Mouse (Mus musculus) lung, postnatal 0 days (tissue): Measurements from ENCODE around the gene Creld2. TPM values are rescaled to one million over a fixed set of nuclear protein-coding genes. Genes with fewer than 3 reads are reported as not detected.
A peak's percentile ranks its signal among the peaks of the same experiment; 100 is the strongest.

Experiments
- ATAC-seq: fragments of 200-750 bp; cut with Nextera tagmentation; 2 replicates; pipeline ENCODE4 v1.8.0; 2017; ENCODE audit warnings: moderate library complexity
- DNase-seq: peaks from one replicate; pipeline ENCODE4 v3.0.0-alpha.2; 2016; ENCODE audit warnings: low spot score
- H3K27ac ChIP-seq: fragments of 300-500 bp; sonication (generic); 2 replicates; pipeline ENCODE4 v1.5.1; 2014; ENCODE audit warnings: antibody characterized with exemption, mild to moderate bottlenecking, low read length, mixed read lengths
- H3K27me3 ChIP-seq: fragments of 300-500 bp; sonication (generic); replicated peaks from 2 replicates; pipeline ENCODE4 v1.6.1; 2014; ENCODE audit warnings: low read length, mixed read lengths; ENCODE audit not compliant: insufficient read depth
- H3K36me3 ChIP-seq: fragments of 300-500 bp; sonication (generic); 2 replicates; pipeline ENCODE4 v1.6.1; 2014; ENCODE audit warnings: low read length, mixed read lengths; ENCODE audit not compliant: insufficient read depth
- H3K4me1 ChIP-seq: fragments of 300-500 bp; sonication (generic); 2 replicates; pipeline ENCODE4 v1.6.1; 2014; ENCODE audit warnings: antibody characterized with exemption, low read depth, low read length, mixed read lengths; ENCODE audit not compliant: insufficient read depth
- H3K4me2 ChIP-seq: fragments of 300-500 bp; sonication (generic); replicated peaks from 2 replicates; pipeline ENCODE4 v1.6.1; 2014; ENCODE audit warnings: low read depth, mild to moderate bottlenecking, low read length, moderate library complexity, mixed read lengths
- H3K4me3 ChIP-seq: fragments of 300-500 bp; sonication (generic); 2 replicates; pipeline ENCODE4 v1.5.1; 2014; ENCODE audit warnings: low read depth, low read length
- H3K9ac ChIP-seq: fragments of 300-500 bp; sonication (generic); replicated peaks from 2 replicates; pipeline ENCODE4 v1.6.1; 2014; ENCODE audit warnings: low read depth, mild to moderate bottlenecking
- H3K9me3 ChIP-seq: fragments of 300-500 bp; sonication (generic); 2 replicates; pipeline ENCODE4 v1.6.1; 2016; ENCODE audit warnings: low read length, mixed read lengths
- CTCF ChIP-seq: IDR thresholded peaks from 2 replicates; pipeline ENCODE4 v1.5.1; 2016; ENCODE audit warnings: antibody characterized with exemption, mild to moderate bottlenecking
- EP300 ChIP-seq: IDR thresholded peaks from 2 replicates; pipeline ENCODE4 v1.6.1; 2016; ENCODE audit warnings: antibody characterized with exemption, mild to moderate bottlenecking, control low read depth
- WGBS: fragments of 180-500 bp; shearing (Covaris S2); extraction: QIAGEN DNeasy Blood & Tissue Kit; methylation state at CpG from one replicate; pipeline ENCODE4 v1.1.7; 2014; 5-methylcytosine and 5-hydroxymethylcytosine counted together
- polyA plus RNA-seq: library from polyadenylated mRNA; unstranded; fragments of >200 nt; fragmentation: Nextera tagmentation; extraction: Ambion mirVana; gene quantifications from 2 replicates; pipeline ENCODE4 v1.2.1, GENCODE M21; 2015

The Creld2 gene
- polyA plus RNA-seq, 1 experiment from 2014 or later, result 62.6 TPM

GRCm38 (mm10) chr15:88863695-88864231, 44.3 kb downstream of the Creld2 start:
- peak; percentile 99 for DNase-seq
- peak overlapping the region; percentile 82 for H3K4me2 ChIP-seq
- no peaks in the 10 kb centered on the region for H3K9me3 ChIP-seq
- ATAC-seq, result peak; percentile 60
- H3K4me1 ChIP-seq, result peaks cover 30% of the 10 kb centered on the region
- peak overlapping the region; percentile 95 for H3K4me3 ChIP-seq
- peaks cover 9% of the 10 kb centered on the region; the same call in 1 of the 2 replicates for H3K36me3 ChIP-seq
- WGBS, result under 1% methylated on average over 23 of the region's 39 CpGs
- H3K9ac ChIP-seq, result peak overlapping the region; percentile 98
- peak; percentile 18; the same call in 1 of the 2 replicates for TF ChIP-seq CTCF
- peak; percentile 69; the same call in 1 of the 2 replicates for TF ChIP-seq EP300
- peak overlapping the region; percentile 99 for H3K27ac ChIP-seq
- no peaks in the 10 kb centered on the region for H3K27me3 ChIP-seq

DNA sequence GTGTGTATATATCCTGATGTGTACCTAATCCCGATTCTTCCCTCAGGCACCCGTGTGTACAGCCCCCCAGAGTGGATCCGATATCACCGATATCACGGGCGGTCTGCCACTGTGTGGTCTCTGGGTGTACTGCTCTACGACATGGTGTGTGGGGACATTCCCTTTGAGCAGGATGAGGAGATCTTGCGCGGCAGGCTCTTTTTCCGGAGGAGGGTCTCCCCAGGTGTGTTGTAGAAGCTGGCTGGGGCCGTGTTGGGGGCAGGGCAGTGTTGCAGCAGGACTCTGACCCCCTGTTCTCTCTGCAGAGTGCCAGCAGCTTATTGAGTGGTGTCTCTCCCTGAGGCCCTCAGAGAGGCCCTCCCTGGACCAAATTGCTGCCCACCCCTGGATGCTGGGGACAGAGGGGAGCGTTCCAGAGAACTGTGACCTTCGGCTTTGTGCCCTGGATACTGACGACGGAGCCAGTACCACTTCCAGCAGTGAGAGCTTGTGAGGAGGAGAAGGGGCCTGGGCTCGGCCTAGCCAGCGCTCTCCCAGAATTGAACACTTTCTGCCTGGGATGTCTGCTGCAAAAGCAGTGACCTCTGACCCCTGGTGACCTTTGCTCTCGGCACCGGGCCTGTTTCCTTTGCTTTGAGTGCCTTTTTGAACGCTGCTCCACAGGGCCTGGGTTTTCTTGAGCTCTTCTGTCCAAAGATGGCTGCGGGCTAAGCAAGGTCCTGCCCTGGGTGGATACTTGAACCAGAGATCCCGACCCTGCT, 45.0 kb downstream of the Creld2 start:
- Histone ChIP-seq H3K9me3 (no peaks in the 10 kb centered on the region), H3K4me3 (peak overlapping the region; percentile 95), H3K36me3 (peaks cover 9% of the 10 kb centered on the region; the same call in 1 of the 2 replicates), H3K9ac (peak overlapping the region; percentile 98), H3K27ac (peak overlapping the region; percentile 99), H3K4me1 (peaks cover 30% of the 10 kb centered on the region), H3K4me2 (peak overlapping the region; percentile 82), H3K27me3 (no peaks in the 10 kb centered on the region)
- WGBS, result 21% methylated on average over 22 of the region's 22 CpGs
- no peak for DNase-seq
- no peak; the same call in 1 of the 2 replicates for ATAC-seq
- peak; percentile 57 for TF ChIP-seq CTCF
- TF ChIP-seq EP300, result no peak

GRCm38 (mm10) chr15:88865061-88865460, 45.6 kb downstream of the Creld2 start:
- Histone ChIP-seq H3K27ac (peak overlapping the region; percentile 99; the same call in 1 of the 2 replicates), H3K9me3 (no peaks in the 10 kb centered on the region), H3K4me1 (peaks cover 30% of the 10 kb centered on the region), H3K9ac (peak overlapping the region; percentile 98; the same call in 1 of the 2 replicates), H3K4me2 (peak overlapping the region; percentile 82), H3K4me3 (peak overlapping the region; percentile 95), H3K27me3 (no peaks in the 10 kb centered on the region), H3K36me3 (peaks cover 9% of the 10 kb centered on the region; the same call in 1 of the 2 replicates)
- TF ChIP-seq EP300 (no peak), CTCF (no peak)
- DNase-seq (no peak), ATAC-seq (no peak)
- WGBS, result 82% methylated on average over 14 of the region's 14 CpGs

DNA sequence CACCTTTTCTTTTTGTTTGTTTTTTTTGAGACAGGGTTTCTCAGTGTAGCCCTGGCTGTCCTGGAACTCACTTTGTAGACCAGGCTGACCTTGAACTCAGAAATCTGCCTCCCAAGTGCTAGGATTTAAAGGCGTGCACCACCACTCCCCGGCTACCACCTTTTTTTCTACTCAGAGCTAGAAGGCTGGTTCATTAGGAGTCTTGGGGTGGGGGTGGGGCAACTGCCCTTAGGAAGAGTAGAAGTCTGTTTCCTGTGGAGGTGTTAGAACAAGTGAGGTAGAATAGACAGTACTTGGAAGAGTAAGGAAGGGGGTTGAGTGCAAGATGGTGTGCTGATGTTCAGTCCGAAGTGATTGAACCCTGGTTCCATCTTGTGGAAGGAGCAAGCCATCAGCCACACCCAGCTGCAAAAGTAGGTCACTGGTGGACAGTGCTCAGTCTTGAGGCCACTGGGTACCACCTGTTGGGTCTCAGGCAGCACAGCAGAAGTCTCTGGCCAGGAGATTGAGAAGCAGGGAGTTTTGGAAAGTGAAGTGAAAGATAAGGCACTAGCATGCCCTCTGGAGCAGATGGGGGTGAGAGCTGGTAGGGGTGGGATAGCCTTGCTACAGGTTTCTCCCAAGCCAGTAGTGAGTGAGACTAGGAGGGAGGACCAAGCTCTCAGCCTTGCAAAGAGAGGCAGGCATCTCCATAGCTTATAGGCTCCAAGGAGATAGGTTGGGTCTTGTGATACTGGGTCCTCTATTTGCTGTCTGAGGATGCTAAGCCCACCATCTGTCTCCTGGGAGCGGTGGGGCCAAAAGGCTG, 46.6 kb downstream of the Creld2 start:
- peaks cover 9% of the 10 kb centered on the region; the same call in 1 of the 2 replicates for H3K36me3 ChIP-seq
- ATAC-seq (no peak), DNase-seq (no peak)
- peaks cover 30% of the 10 kb centered on the region for H3K4me1 ChIP-seq
- H3K9me3 ChIP-seq, result no peaks in the 10 kb centered on the region
- peak overlapping the region; percentile 85 for H3K27ac ChIP-seq
- H3K4me2 ChIP-seq, result no peak overlapping the region; the same call in none of the 2 replicates
- TF ChIP-seq EP300 (no peak), CTCF (no peak)
- WGBS, result 47% methylated on average over 4 of the region's 4 CpGs
- no peak overlapping the region for H3K4me3 ChIP-seq
- H3K9ac ChIP-seq, result no peak overlapping the region; the same call in 1 of the 2 replicates
- no peaks in the 10 kb centered on the region for H3K27me3 ChIP-seq

DNA sequence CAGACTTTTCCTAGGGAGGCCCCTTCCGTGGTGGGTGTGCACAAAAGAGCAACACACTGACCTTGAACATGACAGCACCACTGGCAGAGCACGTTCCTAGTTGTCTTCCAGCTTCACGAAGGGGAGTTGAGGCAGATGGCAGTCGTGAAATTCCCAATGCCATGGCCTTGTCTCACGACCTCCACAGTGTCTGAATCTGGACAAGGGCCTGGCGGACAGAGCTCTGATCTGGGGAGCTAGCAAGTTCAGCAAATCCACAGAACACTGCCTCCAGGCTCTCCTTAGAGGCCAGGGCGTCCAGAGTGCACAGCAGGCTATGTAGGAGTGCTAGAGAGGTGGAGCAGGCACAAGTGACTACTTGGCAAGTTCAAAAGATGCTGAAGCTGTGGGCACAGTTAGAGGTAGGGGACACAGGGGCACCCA, 47.5 kb downstream of the Creld2 start:
- H3K27ac ChIP-seq, result peak overlapping the region; percentile 85
- H3K27me3 ChIP-seq, result no peaks in the 10 kb centered on the region
- TF ChIP-seq EP300 (no peak), CTCF (no peak)
- 26% methylated on average over 7 of the region's 7 CpGs for WGBS
- H3K4me1 ChIP-seq, result peaks cover 26% of the 10 kb centered on the region; the same call in 1 of the 2 replicates
- no peak overlapping the region for H3K9ac ChIP-seq
- H3K9me3 ChIP-seq, result no peaks in the 10 kb centered on the region
- DNase-seq (no peak), ATAC-seq (no peak)
- no peak overlapping the region for H3K4me3 ChIP-seq
- H3K4me2 ChIP-seq, result no peak overlapping the region; the same call in 1 of the 2 replicates
- peaks cover 9% of the 10 kb centered on the region; the same call in 1 of the 2 replicates for H3K36me3 ChIP-seq
